Mouse (Mus musculus) kidney, adult 18-20 months (tissue): ENCODE measurements around the gene Rapgef4.
"Not testable (repeated sequence)": the region's sequence is repeated elsewhere in the genome, so short reads cannot be mapped to it uniquely, and the experiment has no call there.

ENCODE experiments used
- DNase-seq: peaks from one replicate; pipeline ENCODE4 v3.0.0; 2021

The Rapgef4 gene

DNA sequence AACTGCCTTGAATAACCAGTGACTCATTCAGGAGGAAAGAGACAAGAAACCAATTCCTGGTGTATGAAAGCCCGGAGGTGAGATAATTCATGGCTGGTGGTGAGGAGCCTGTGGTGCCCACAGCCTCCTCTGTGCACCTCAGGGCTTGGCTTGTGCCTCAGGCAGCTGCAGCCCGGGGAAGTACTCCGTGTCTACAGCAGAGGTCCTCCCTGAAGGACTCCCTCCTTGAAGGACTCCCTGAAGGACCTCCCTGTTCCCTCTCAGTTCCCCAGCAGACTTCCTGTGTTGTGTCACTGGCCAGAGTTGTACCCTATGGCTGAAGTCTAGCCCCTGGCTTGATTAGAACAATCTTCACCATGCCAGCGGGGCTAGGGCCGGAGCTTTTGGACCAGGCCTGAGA lies 50.7 kb downstream of the Rapgef4 start:
- DNase-seq, result no peak

DNA sequence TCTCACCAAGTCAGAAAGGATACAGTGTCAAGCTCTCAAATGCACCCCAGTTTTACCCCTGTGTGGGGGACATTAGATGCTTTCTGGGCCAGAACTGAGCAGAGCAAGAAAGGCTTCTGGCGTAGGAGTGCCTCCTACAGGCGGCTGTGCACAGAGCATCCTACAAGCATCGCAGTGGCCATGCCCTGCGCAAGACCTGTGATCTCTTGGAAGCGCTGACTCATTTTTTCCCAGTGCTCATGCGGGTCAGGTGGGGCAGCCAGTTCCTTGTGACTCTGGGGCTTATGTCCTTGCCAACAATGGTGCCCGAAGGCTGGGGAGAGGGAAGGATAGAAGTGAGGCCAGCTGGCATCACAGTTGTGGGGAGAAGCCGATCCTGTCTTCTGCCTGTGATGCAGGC lies 54.6 kb downstream of the Rapgef4 start:
- peak; percentile 15 for DNase-seq

GRCm38 (mm10) chr2:72037357-72037756 lies 56.3 kb downstream of the Rapgef4 start:
- DNase-seq, result no peak

GRCm38 (mm10) chr2:72038235-72038634 lies 57.2 kb downstream of the Rapgef4 start:
- DNase-seq, result peak; percentile 80

DNA sequence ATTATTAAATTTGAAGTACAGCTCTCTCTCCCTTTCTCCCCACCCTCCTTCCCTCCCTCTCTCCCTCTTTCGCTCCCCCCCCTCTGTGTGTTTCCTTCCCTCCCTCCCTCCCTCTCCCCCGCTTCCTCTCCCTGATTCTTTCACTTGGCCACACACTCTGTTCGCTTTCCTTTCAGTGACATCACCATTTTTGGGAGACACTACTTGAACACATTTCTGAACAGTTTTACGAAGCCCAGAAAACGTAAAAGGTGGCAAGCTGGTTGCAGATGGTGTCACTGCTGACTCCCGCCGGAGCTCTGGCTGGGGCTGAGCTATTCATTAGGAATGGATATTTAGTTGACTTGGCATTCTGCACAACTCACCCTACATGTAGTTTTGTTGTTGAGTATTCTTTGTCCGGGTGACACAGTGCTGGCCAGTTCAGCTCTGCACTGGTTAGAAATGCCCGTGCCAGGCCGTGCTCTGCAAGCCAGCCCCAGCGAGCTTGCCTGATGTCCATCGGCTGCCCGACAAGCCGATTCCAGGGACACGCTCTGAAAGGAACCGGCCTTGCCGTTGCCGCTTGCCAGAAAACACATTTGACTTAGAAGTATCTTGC lies 57.7 kb downstream of the Rapgef4 start:
- peak; percentile 29 for DNase-seq

GRCm38 (mm10) chr2:72039522-72040045 lies 58.5 kb downstream of the Rapgef4 start:
- DNase-seq, result no peak

- DNase-seq, result no peak
These were observed 60.0 kb downstream of the Rapgef4 start for GRCm38 (mm10) chr2:72041087-72041486.

DNA sequence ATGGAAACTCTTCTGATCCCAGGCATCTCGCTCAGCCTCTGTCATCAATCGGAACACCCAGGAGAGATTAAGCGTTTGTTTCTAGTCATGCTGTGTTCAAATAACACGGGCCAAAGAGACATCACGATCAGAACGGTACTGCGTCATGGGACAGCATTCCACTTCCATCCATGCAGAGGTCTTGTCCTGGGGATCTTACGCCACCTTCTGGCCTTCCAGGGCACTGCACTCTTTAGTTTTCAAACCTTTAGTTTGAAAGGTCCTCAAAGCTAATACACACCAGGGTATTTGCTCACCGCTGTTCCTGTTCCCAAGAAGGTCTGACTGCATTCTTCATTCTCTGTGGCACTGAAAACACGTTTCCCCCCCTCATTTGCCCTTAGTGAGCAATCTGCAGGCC lies 61.1 kb downstream of the Rapgef4 start:
- no peak for DNase-seq

GRCm38 (mm10) chr2:72044191-72044590 lies 63.2 kb downstream of the Rapgef4 start:
- peak; percentile 34 for DNase-seq

GRCm38 (mm10) chr2:72045024-72045423 lies 64.0 kb downstream of the Rapgef4 start:
- no peak for DNase-seq

- no peak for DNase-seq
These were observed 64.6 kb downstream of the Rapgef4 start for GRCm38 (mm10) chr2:72045659-72046058.

DNA sequence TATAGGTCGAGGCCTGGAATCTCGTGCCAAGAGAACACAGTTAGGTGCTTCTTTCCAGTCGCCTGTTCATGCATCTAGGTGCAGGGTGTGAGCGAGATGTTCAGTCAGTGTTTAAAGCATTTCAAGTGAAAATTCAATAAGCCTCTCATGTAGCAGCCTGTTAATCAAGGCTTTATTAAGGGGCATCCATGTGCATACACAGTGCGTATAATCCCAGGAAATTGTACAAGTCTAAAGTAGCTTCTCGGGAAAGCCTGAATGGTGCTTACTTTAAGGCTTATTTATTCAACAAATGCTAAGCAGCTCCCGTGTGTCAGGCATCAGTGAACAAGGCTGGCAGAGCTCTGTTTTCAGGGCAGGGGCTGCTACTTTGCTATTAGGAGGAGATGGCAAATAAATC lies 69.4 kb downstream of the Rapgef4 start:
- DNase-seq, result no peak

DNA sequence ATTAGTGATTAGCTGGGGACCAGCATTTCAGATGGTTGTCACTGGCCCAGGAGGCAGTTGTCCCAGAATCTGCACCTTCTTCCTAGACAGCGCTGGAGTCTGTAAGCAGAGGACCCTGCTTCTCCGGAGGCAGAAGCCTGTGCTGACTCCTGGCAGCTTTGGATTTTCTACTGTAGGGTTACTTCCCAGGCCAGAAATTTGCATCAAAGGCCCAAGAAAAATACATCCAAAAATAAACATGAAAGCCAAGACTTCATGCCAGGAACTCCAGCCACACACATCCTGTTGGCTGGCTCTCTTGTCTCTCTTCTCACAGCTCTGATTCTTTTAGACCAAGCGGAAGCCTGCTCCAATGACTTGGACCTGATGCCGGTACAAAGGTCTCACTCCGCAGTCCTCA lies 73.2 kb downstream of the Rapgef4 start:
- DNase-seq, result peak; percentile 39

GRCm38 (mm10) chr2:72054736-72055135 lies 73.7 kb downstream of the Rapgef4 start:
- peak; percentile 27 for DNase-seq

GRCm38 (mm10) chr2:72055476-72055875 lies 74.4 kb downstream of the Rapgef4 start:
- peak; percentile 14 for DNase-seq

- peak; percentile 44 for DNase-seq
These were observed 75.2 kb downstream of the Rapgef4 start for GRCm38 (mm10) chr2:72056081-72056874.

GRCm38 (mm10) chr2:72062931-72063330 lies 81.9 kb downstream of the Rapgef4 start:
- no peak for DNase-seq

DNA sequence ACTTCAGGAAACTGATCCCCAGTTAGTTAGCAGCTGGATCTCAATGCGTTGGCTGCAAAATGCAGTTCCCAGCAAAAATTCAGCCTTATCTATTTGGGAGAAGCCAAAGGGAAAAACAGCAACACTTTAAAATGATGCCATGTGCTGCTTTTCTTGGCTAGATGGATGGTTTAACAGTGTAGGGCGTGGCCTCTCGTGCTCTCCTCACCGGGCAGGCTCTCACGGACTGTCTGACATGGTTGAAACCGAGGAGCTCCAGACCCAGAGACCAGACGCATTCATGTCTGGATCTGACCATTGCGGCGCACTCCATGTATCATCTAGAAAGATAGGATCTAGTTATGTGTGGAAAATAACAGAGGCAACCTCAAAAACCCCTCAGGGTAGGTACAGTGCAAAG lies 87.5 kb downstream of the Rapgef4 start:
- DNase-seq, result no peak

DNA sequence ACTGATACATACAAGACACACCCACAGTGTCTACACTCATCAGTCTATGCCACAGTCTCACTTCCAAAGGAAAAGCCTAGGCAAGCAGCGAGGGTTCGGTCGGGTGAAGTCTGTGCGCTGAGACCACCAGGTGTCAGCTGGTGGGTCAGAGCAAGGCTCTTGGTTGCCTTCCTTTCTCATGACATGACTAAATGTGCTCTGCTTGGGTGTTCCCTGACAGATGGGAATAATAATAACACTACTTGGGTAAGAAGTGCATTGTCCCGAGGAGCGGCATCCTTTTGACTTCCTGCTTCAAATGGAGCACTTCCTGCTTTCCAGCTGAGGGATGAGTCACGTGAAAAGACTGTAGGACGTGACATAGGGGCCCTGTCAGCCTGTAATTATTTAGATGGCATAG lies 89.0 kb downstream of the Rapgef4 start:
- DNase-seq, result peak; percentile 37

GRCm38 (mm10) chr2:72073121-72073520 lies 92.1 kb downstream of the Rapgef4 start:
- not testable (repeated sequence) for DNase-seq

- DNase-seq, result no peak
These were observed 94.0 kb downstream of the Rapgef4 start for GRCm38 (mm10) chr2:72074999-72075561.

DNA sequence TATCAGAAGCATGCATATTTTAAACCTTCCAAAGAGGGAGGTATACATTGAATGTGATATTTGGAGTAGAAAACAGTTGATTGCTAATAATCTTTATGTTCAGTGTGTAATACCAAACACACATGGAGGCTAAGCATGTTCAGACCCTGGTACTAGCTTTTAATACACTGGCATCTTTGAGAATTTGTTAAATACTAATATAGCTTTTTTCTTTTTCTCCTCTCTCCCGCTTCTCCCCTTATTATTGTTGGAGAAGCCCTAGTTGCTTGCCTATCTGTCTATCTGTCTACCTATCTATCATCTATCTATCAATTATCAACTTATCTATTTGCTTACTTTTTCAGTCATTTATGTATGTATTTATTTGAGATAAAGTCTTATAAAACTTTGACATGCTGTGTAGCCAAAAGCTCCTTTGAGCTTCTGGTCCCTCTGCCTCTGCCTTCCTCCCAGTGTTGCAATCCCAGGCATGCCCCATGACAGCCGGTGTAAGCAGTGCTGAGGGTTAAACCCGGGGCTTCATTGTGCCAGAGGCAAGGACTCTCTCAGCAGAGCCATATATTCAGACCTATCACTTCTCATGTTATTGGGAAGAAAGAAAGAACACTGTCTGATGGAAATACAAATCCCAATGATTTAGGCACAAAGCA lies 96.6 kb downstream of the Rapgef4 start:
- DNase-seq, result no peak

DNA sequence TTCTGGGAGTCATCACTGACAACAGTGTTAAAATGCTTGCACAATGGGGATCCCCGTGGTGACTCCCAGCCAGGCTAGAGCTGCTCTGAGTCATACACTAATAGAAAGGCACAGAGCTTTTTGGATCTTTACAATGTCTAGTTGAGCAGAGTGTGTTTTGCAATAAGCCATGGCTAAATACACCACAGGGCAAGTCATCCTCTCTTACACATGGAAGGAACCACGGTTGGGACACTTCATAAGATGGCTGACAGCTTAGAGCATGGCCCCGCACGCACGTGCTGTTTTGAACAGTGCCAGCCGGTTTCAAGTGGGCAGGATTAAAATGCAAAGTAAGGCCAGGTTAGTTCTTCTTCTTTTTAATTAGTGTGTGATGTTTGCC lies 97.1 kb downstream of the Rapgef4 start:
- DNase-seq, result no peak

- no peak for DNase-seq
These were observed 98.1 kb downstream of the Rapgef4 start for GRCm38 (mm10) chr2:72079110-72079509.
